Mouse (Mus musculus): ENCODE results near the gene Ntn3.

- TF ChIP-seq CTCF (IDR thresholded peaks at IDR 0.05; ENCODE audit: borderline replicate concordance, extremely low read depth, insufficient read depth, insufficient read length) (no peak), POLR2A (IDR thresholded peaks at IDR 0.05; ENCODE audit: borderline replicate concordance, extremely low read depth, insufficient read depth, insufficient read length, poor library complexity, severe bottlenecking) (no peak)
Measured at GRCm38 (mm10) chr17:24209043-24209915, at the start of gene Ntn3.
